Mouse (Mus musculus): ENCODE measurements around the gene Ccdc152. TPM values are rescaled to one million over a fixed set of nuclear protein-coding genes. Genes with fewer than 3 reads are reported as not detected.

Gene Ccdc152
- polyA plus RNA-seq, 1 experiment: 2.6 TPM

Other genes starting within 250 kb of the Ccdc152 start
- gene Selenop, start 35.0 kb downstream of the Ccdc152 start, polyA plus RNA-seq (2012; rRNA removed): 300 and 304 TPM in 2 replicates

Data from gonadal fat pad, adult 2 months (tissue).